Mouse (Mus musculus) myocyte (in vitro differentiated cells): ENCODE measurements around the gene Lrmda. TPM values are rescaled to one million over a fixed set of nuclear protein-coding genes. Genes with fewer than 3 reads are reported as not detected.

Experiments
- H3K27me3 ChIP-seq: one replicate; pipeline ENCODE4 v1.6.1; 2011; ENCODE audit not compliant: control insufficient read depth, insufficient read depth, insufficient read length
- H3K36me3 ChIP-seq: one replicate; pipeline ENCODE4 v1.6.1; 2011; ENCODE audit not compliant: control insufficient read depth, insufficient read depth
- H3K4me2 ChIP-seq: one replicate; pipeline ENCODE4 v1.6.1; 2011; ENCODE audit warnings: low read depth, control low read depth
- H3K4me3 ChIP-seq: one replicate; pipeline ENCODE4 v1.5.1; 2011; ENCODE audit warnings: mild to moderate bottlenecking, control low read depth, moderate library complexity
- H3K79me2 ChIP-seq: one replicate; pipeline ENCODE4 v1.6.1; 2011; ENCODE audit not compliant: control insufficient read depth, insufficient read depth
- H3ac ChIP-seq: one replicate; pipeline ENCODE4 v1.6.1; 2011; ENCODE audit not compliant: control insufficient read depth, insufficient read length
- CEBPB ChIP-seq: IDR thresholded peaks from 2 replicates; pipeline ENCODE4 v1.6.1; 2011; ENCODE audit warnings: mild to moderate bottlenecking, moderate library complexity; ENCODE audit not compliant: poor library complexity, insufficient read depth, severe bottlenecking
- E2F4 ChIP-seq: IDR thresholded peaks from one replicate; pipeline ENCODE4 v1.6.1; 2011; ENCODE audit warnings: mild to moderate bottlenecking, control low read depth, moderate library complexity; ENCODE audit not compliant: insufficient read depth
- MAX ChIP-seq: IDR thresholded peaks from one replicate; pipeline ENCODE4 v1.6.1; 2011; ENCODE audit warnings: low read depth, mild to moderate bottlenecking, control low read depth
- MYOD1 ChIP-seq, 3 experiments: IDR thresholded peaks; one replicate each; pipeline ENCODE4 v1.6.1; 2011; ENCODE audit warnings: control low read depth in 2 of 3, low read depth in 2 of 3, mild to moderate bottlenecking in 2 of 3, moderate library complexity in 1 of 3; ENCODE audit not compliant: insufficient read length in 2 of 3, control insufficient read depth in 1 of 3
- MYOG ChIP-seq, 3 experiments: IDR thresholded peaks; one replicate each; pipeline ENCODE4 v1.6.1; 2011; ENCODE audit warnings: control low read depth in 2 of 3, low read depth in 2 of 3, mild to moderate bottlenecking in 2 of 3; ENCODE audit not compliant: insufficient read length in 2 of 3, control insufficient read depth in 1 of 3, insufficient read depth in 1 of 3
- POLR2A ChIP-seq: IDR thresholded peaks from one replicate; pipeline ENCODE4 v1.6.1; 2011; ENCODE audit warnings: low read depth, mild to moderate bottlenecking, control low read depth, moderate library complexity; ENCODE audit not compliant: insufficient read length
- POLR2AphosphoS2 ChIP-seq: IDR thresholded peaks from one replicate; pipeline ENCODE4 v1.6.1; 2011; ENCODE audit warnings: low read depth, control low read depth; ENCODE audit not compliant: insufficient read length
- REST ChIP-seq: IDR thresholded peaks from one replicate; pipeline ENCODE4 v1.6.1; 2011; ENCODE audit warnings: mild to moderate bottlenecking, control low read depth, moderate library complexity; ENCODE audit not compliant: insufficient read depth, insufficient read length
- SRF ChIP-seq: IDR thresholded peaks from one replicate; pipeline ENCODE4 v1.6.1; 2011; ENCODE audit warnings: low read depth; ENCODE audit not compliant: control insufficient read depth, insufficient read length
- TCF12 ChIP-seq: IDR thresholded peaks from one replicate; pipeline ENCODE4 v1.6.1; 2011; ENCODE audit warnings: mild to moderate bottlenecking, control low read depth; ENCODE audit not compliant: poor library complexity, insufficient read depth, severe bottlenecking
- TCF3 ChIP-seq: IDR thresholded peaks from one replicate; pipeline ENCODE4 v1.6.1; 2011; ENCODE audit warnings: low read depth, control low read depth; ENCODE audit not compliant: insufficient read length
- USF1 ChIP-seq: IDR thresholded peaks from one replicate; pipeline ENCODE4 v1.6.1; 2011; ENCODE audit warnings: low read depth, mild to moderate bottlenecking, control low read depth, moderate library complexity
- polyA plus RNA-seq: library from polyadenylated mRNA; unstranded; fragments of >200 nt; fragmentation: generic; extraction: Trizol; gene quantifications from one replicate; pipeline ENCODE4 v1.2.1, GENCODE M21; 2012; ENCODE audit warnings: missing spikeins

Lrmda gene
- polyA plus RNA-seq, 1 experiment = 1.9 TPM

- Histone ChIP-seq H3ac (no peak overlapping the region), H3K36me3 (no peaks in the 10 kb centered on the region), H3K4me3 (no peak overlapping the region), H3K79me2 (no peaks in the 10 kb centered on the region), H3K27me3 (peaks cover 30% of the 10 kb centered on the region), H3K4me2 (no peak overlapping the region)
- TF ChIP-seq TCF3 (no peak), E2F4 (no peak), POLR2AphosphoS2 (no peak), MYOG (IDR thresholded peaks at IDR 0.05; ENCODE audit: control insufficient read depth in 1 of 3, insufficient read depth in 1 of 3, insufficient read length in 2 of 3, low read depth in 2 of 3) (no peak), CEBPB (no peak), USF1 (no peak), TCF12 (no peak), POLR2A (no peak), SRF (no peak), MYOD1 (IDR thresholded peaks at IDR 0.05; ENCODE audit: control insufficient read depth in 1 of 3, insufficient read length in 2 of 3, low read depth in 2 of 3) (no peak), MAX (no peak)
Measured at GRCm38 (mm10) chr14:22036802-22037497, 17.4 kb downstream of the Lrmda start.

- H3K36me3 ChIP-seq = no peaks in the 10 kb centered on the region
- peaks cover 31% of the 10 kb centered on the region for H3K27me3 ChIP-seq
- no peak overlapping the region for H3K4me2 ChIP-seq
Measured at GRCm38 (mm10) chr14:22037498-22038131, 18.1 kb downstream of the Lrmda start.

DNA sequence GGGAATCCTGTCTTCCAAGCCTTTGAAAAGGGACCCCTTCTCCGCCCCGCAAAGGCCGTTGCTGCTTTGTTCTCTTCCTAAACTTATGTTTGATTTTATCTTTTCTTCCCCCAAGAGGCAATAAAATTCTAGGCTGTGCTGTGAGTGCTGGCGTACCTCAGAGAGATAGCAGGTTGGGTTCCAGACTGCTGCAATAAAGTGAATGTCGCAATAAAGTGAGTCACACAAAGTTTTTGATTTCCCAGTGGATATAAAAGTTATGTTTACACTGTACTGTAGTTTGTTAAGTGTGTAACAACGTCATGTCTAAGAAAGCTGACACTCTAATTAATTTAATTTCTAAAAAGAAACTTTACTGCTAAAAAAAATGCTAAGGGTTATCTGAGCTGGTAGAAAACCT, 22.6 kb downstream of the Lrmda start:
- Histone ChIP-seq H3ac (no peak overlapping the region), H3K27me3 (peaks cover 31% of the 10 kb centered on the region), H3K4me3 (no peak overlapping the region), H3K36me3 (no peaks in the 10 kb centered on the region), H3K79me2 (no peaks in the 10 kb centered on the region), H3K4me2 (no peak overlapping the region)
- TF ChIP-seq CEBPB (peak; percentile 47; the same call in 1 of the 2 replicates), POLR2AphosphoS2 (no peak)

More at GRCm38 (mm10) chr14:22037498-22038131, 18.1 kb downstream of the Lrmda start:
- TF ChIP-seq SRF = no peak
- TF ChIP-seq E2F4 = no peak
- no peak for TF ChIP-seq POLR2A
- no peak for TF ChIP-seq MYOG (IDR thresholded peaks at IDR 0.05; ENCODE audit: control insufficient read depth in 1 of 3, insufficient read depth in 1 of 3, insufficient read length in 2 of 3, low read depth in 2 of 3)
- no peak for TF ChIP-seq MYOD1 (IDR thresholded peaks at IDR 0.05; ENCODE audit: control insufficient read depth in 1 of 3, insufficient read length in 2 of 3, low read depth in 2 of 3)
- no peak for TF ChIP-seq USF1
- no peak for TF ChIP-seq REST
- no peak for TF ChIP-seq MAX
- TF ChIP-seq CEBPB = no peak
- TF ChIP-seq POLR2AphosphoS2 = no peak
- TF ChIP-seq TCF3 = no peak
- no peak for TF ChIP-seq TCF12
- Histone ChIP-seq H3K79me2 (no peaks in the 10 kb centered on the region), H3ac (no peak overlapping the region), H3K4me3 (no peak overlapping the region)

DNA sequence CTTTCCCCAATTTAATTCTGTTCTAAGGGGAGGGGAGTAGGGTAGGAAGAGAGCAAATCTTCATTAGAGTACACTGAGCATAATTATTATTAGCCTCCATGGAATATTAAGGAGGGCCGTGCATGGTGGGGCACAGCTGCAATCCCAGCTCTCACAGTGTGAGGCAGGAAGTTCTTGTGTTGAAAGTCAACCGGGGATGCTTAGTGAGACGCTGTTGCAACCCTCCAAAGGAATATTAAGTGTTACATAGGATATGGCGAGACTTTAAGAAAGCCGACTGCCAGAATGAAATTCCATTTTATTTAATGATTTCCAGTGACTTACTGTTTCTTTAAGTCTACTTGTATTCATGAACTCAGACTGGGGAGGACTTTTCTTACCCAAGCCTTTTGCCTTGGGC, 23.9 kb downstream of the Lrmda start:
- Histone ChIP-seq H3ac (no peak overlapping the region), H3K4me3 (no peak overlapping the region), H3K36me3 (no peaks in the 10 kb centered on the region), H3K27me3 (peaks cover 32% of the 10 kb centered on the region), H3K4me2 (no peak overlapping the region), H3K79me2 (no peaks in the 10 kb centered on the region)
- TF ChIP-seq MYOD1 (IDR thresholded peaks at IDR 0.05; ENCODE audit: control insufficient read depth in 1 of 3, insufficient read length in 2 of 3, low read depth in 2 of 3) (no peak), REST (no peak), POLR2A (no peak), SRF (no peak)

DNA sequence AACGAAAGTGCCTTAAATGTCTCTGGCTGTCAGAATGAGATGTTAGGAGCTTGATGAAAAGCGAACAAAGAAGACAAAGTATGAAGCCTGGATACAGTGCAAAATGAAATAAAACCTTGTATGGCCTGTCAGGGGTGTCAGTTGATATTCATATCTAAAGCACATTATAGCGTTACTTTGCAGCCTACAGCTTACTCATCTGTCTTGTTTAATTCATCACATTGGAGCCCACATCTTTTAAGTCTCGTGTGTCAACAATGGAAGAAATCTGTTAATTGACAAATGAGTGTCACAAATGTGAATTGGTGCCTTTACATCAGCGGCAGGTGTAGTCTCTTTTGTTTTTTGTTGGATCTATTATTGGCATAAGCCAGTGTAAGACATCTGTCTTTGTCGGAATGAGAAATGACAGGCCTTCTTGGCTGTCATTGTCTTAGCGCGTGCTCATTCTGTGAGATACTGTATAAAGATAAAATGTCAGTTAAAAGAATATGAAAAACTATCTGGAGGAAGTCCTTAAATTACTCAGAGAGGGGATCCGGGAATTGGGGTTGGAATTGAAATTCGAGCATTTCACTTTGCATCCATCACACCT, 26.8 kb downstream of the Lrmda start:
- H3K36me3 ChIP-seq = no peaks in the 10 kb centered on the region
- H3K4me3 ChIP-seq = no peak overlapping the region
- no peak for TF ChIP-seq E2F4
- TF ChIP-seq CEBPB = no peak
- no peak for TF ChIP-seq POLR2AphosphoS2
- TF ChIP-seq MAX = no peak
- TF ChIP-seq MYOD1 (IDR thresholded peaks at IDR 0.05; ENCODE audit: control insufficient read depth in 1 of 3, insufficient read length in 2 of 3, low read depth in 2 of 3) = no peak
- no peak for TF ChIP-seq REST
- no peak for TF ChIP-seq TCF12
- no peak for TF ChIP-seq USF1
- H3K27me3 ChIP-seq = peaks cover 31% of the 10 kb centered on the region
- H3K4me2 ChIP-seq = no peak overlapping the region
- no peak overlapping the region for H3ac ChIP-seq
- no peaks in the 10 kb centered on the region for H3K79me2 ChIP-seq
